Mouse (Mus musculus): Measurements from ENCODE around the gene Smc5. TPM values are rescaled to one million over a fixed set of nuclear protein-coding genes. Genes with fewer than 3 reads are reported as not detected.
A peak's percentile ranks its signal among the peaks of the same experiment; 100 is the strongest.

Smc5 gene
- polyA plus RNA-seq, 1 experiment from 2014 or later = 50.2 TPM

DNA sequence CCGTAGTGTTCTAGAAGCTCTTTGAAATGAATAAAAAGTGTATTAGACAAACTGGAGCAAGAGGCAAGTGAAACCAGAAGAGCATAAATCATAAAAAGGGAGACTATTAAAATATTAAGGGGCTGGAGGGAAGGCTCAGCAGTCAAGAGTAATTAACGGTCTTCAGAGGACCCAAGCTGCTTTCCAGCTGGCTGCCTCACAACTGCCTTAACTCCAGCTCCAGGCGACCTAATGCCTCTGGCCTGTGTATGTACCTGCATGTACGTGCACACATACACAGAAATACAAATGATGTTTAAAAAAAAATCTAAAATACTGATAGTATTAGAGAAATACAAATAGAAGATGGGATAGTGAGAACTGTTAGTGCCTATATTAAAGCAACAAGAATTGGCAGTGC is 89.6 kb downstream of the Smc5 start:
- Histone ChIP-seq H3K9me3 (no peaks in the 10 kb centered on the region), H3K4me1 (no peaks in the 10 kb centered on the region), H3K27me3 (replicated peaks; ENCODE audit: low read depth, poor library complexity, severe bottlenecking) (no peaks in the 10 kb centered on the region), H3K36me3 (replicated peaks) (peaks cover 26% of the 10 kb centered on the region), H3K27ac (replicated peaks) (no peak overlapping the region), H3K4me3 (no peak overlapping the region)
- 93% methylated on average over 4 of the region's 4 CpGs for WGBS
- DNase-seq (ENCODE audit: low spot score) = no peak

DNA sequence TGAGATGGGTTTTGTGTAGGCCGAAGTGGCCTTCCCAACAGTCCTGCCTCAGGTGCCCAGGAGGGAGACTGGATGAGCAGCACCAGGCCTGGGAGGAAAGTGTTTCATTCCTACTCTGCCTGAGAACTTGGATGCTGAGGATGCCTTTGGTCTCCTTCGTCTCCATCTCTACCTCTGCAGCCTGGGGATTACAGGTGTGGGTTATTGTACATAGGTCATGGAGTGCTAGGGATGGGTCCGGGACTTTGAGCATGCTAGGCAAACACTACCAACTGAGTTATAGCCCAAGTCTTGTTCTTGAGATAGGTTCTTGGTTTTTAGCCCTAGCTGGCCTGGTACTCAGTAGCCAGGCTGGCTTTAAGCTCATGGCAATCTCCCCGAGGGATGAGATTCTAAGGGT is 90.2 kb downstream of the Smc5 start:
- DNase-seq (ENCODE audit: low spot score) = no peak
- H3K27ac ChIP-seq (replicated peaks) = no peak overlapping the region

DNA sequence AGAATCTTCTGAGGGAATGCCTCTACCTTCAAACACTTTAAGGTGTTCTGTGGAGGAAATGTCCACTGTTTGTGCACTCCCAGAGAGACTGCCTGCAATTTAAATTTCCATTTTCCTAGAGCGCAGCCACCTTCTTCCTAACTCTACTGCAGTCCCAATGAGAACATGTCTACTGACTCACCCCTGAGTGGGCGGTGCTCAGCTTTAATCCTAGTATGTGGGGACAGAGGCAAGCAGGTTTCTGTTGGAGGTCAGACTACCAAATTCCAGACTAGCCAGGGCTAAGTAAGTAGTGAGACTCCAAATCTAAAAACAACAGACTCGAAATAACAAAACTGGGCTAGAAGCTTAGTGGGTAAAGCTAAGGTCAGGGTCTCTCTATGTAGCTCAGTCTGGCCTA is 95.2 kb downstream of the Smc5 start:
- DNase-seq (ENCODE audit: low spot score) = no peak
- Histone ChIP-seq H3K9me3 (no peaks in the 10 kb centered on the region), H3K27me3 (replicated peaks; ENCODE audit: low read depth, poor library complexity, severe bottlenecking) (no peaks in the 10 kb centered on the region), H3K4me3 (no peak overlapping the region), H3K4me1 (0 out of 2 replicates have a peak, but pooled peaks cover 5% of the 10 kb centered on the region), H3K36me3 (replicated peaks) (peaks cover 5% of the 10 kb centered on the region; the same call in 1 of the 2 replicates), H3K27ac (replicated peaks) (no peak overlapping the region)
- 89% methylated on average over 3 of the region's 3 CpGs for WGBS

More for the DNA sequence above, 90.2 kb downstream of the Smc5 start:
- 90% methylated on average over 4 of the region's 4 CpGs for WGBS
- H3K36me3 ChIP-seq (replicated peaks) = peaks cover 26% of the 10 kb centered on the region
- no peaks in the 10 kb centered on the region for H3K27me3 ChIP-seq (replicated peaks; ENCODE audit: low read depth, poor library complexity, severe bottlenecking)
- no peaks in the 10 kb centered on the region for H3K4me1 ChIP-seq
- H3K9me3 ChIP-seq = no peaks in the 10 kb centered on the region
- H3K4me3 ChIP-seq = no peak overlapping the region

DNA sequence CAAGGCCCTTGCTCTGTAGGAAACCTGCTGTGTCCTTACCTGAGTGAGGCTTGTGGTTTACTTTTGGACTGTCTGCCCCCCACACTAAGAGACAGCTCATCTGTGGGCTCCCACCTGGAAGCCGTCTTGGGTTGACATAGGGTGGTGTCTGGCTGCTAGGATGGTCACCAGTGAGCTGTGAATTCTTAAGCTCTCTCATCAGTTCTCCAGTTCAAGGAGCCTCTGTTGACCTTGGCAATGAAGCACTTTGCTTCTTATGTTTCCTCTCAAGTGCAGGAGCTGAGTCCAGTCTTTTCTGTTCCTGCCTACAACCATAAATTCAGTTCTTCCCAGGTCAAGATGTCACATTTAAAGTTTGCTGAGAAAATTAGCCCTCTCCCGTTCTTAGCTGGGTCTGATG is 98.2 kb downstream of the Smc5 start:
- Histone ChIP-seq H3K4me1 (0 out of 2 replicates have a peak, but pooled peaks cover 5% of the 10 kb centered on the region), H3K27ac (replicated peaks) (no peak overlapping the region), H3K27me3 (replicated peaks; ENCODE audit: low read depth, poor library complexity, severe bottlenecking) (no peaks in the 10 kb centered on the region), H3K36me3 (replicated peaks) (no peaks in the 10 kb centered on the region), H3K4me3 (no peak overlapping the region), H3K9me3 (no peaks in the 10 kb centered on the region)
- 71% methylated on average over 2 of the region's 2 CpGs for WGBS
- no peak for DNase-seq (ENCODE audit: low spot score)

DNA sequence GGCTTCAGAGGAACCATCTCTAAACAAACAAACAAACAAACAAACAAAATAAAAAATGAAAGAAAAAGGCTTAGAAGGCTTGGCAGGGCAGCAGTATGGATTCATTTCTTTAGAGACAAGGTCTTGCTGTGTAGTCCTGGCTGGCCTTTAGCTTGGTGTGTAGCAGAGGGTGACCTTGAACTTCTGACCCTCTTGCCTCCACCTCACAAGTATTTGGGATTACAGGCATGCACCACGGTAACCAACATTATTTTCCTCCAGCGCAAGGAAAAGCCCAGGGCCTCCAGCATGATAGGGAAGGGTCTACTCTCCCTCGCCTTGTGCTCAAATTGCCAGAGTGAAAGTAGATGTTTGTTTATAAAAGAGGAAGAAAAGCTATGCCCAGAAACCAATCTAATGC is 98.6 kb downstream of the Smc5 start:
- DNase-seq (ENCODE audit: low spot score) = no peak
- Histone ChIP-seq H3K27me3 (replicated peaks; ENCODE audit: low read depth, poor library complexity, severe bottlenecking) (no peaks in the 10 kb centered on the region), H3K36me3 (replicated peaks) (no peaks in the 10 kb centered on the region), H3K4me1 (0 out of 2 replicates have a peak, but pooled peaks cover 5% of the 10 kb centered on the region), H3K27ac (replicated peaks) (no peak overlapping the region), H3K4me3 (no peak overlapping the region), H3K9me3 (no peaks in the 10 kb centered on the region)
- 79% methylated on average over 3 of the region's 3 CpGs for WGBS

DNA sequence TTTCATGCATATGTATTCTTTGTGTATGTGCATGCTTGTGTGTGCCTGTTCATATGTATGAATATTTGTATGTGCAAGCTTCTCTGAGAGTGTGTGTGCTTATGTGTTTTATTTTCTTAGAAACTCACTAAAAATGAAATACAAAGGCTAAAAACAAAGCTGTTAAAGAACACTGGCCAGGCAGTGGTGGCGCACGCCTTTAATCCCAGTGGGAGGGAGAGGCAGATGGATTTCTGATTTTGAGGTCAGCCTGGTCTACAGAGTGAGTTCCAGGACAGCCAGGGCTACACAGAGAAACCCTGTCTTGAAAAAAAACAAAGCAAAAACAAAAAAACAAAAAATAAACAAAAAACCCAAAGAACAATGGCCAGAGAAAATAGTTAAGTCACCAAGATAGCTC is 102.6 kb downstream of the Smc5 start:
- H3K4me3 ChIP-seq = no peak overlapping the region
- DNase-seq (ENCODE audit: low spot score) = no peak
- no peaks in the 10 kb centered on the region for H3K9me3 ChIP-seq
- no peaks in the 10 kb centered on the region for H3K27me3 ChIP-seq (replicated peaks; ENCODE audit: low read depth, poor library complexity, severe bottlenecking)
- H3K4me1 ChIP-seq = no peaks in the 10 kb centered on the region
- WGBS = 87% methylated on average over 2 of the region's 2 CpGs
- H3K27ac ChIP-seq (replicated peaks) = no peak overlapping the region
- no peaks in the 10 kb centered on the region for H3K36me3 ChIP-seq (replicated peaks)

DNA sequence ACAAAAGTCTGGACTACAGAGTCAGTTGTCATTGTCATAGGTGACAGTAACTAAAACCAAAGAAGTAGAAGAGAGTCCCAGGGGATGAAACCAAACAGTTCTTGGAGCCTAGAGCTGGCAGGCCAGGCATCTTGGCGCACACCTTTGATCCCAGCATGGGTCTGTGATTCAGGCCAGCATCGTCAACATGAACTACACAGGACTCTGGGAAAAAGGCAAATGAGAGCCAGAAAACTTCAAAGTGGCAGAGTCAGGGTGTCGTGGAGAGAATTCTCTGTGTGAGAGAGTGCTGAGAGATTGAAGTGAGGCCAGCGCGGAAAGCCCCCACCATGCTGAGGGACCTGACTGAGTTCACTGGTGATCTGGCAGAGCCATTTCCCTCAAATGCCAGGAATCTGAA is 103.2 kb downstream of the Smc5 start:
- Histone ChIP-seq H3K4me3 (no peak overlapping the region), H3K36me3 (replicated peaks) (no peaks in the 10 kb centered on the region), H3K27ac (replicated peaks) (no peak overlapping the region), H3K9me3 (no peaks in the 10 kb centered on the region), H3K27me3 (replicated peaks; ENCODE audit: low read depth, poor library complexity, severe bottlenecking) (no peaks in the 10 kb centered on the region), H3K4me1 (no peaks in the 10 kb centered on the region)
- DNase-seq (ENCODE audit: low spot score) = no peak
- WGBS = 89% methylated on average over 5 of the region's 5 CpGs

DNA sequence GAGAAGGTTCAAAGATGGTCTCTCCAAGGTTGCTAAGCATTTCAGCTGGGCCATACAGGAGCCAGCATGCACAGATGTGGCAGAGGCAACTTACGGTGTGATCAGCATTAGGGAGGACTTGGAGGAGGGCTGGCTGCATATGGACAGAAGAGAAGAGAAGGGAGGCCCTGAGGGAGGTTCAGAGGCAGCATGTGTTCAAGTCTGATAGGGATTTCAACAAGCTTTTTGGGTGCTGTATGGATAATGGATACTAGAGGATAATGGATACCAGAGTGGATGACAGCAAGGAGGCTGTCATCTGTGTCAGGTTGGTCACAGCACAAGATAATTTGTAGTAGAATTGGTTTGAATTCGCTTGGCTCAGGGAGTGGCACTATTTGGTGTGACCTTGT is 104.0 kb downstream of the Smc5 start:
- Histone ChIP-seq H3K9me3 (no peaks in the 10 kb centered on the region), H3K27ac (replicated peaks) (no peak overlapping the region)

DNA sequence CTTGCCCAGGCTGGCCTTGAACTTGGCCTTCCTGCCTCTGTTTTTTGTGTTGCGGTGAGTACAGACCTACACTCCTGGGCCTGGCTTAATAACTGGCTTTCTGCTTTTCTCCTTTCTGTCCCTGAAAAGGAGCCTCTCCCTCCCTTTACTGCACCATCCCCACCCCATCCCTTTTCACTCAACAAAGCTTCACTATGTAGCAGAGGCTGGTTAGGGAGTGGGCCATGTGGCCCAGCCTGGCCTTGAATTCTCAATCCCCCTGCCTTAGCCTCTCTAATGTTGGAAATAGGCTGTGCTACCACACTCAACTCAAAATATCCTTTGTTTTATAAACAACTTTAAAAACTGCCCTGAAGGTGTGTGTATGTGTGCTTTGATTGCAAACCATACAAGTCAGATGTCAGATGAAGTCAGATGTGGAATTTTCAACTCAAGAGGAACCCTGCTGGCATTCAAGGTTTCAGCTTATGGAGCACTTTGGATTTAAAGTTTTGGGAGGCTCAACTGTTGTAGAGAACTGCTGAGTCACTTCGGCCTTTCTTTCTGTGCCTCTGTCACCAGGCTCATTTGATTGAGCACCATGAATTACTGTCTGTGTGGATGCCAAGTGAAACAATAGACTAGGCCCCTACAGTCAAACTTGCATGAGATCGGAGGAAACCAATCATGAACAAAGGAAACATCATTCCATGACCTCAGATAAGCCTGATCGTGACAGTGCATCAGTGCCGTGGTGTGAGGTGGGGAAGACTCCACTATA is 104.6 kb downstream of the Smc5 start:
- H3K27me3 ChIP-seq (replicated peaks; ENCODE audit: low read depth, poor library complexity, severe bottlenecking) = no peaks in the 10 kb centered on the region
- DNase-seq (ENCODE audit: low spot score) = no peak
- no peaks in the 10 kb centered on the region for H3K4me1 ChIP-seq
- no peaks in the 10 kb centered on the region for H3K36me3 ChIP-seq (replicated peaks)
- H3K4me3 ChIP-seq = no peak overlapping the region
- 92% methylated on average over 5 of the region's 5 CpGs for WGBS
- no peak overlapping the region for H3K27ac ChIP-seq (replicated peaks)
- no peaks in the 10 kb centered on the region for H3K9me3 ChIP-seq

More for the DNA sequence above, 104.0 kb downstream of the Smc5 start:
- Histone ChIP-seq H3K36me3 (replicated peaks) (no peaks in the 10 kb centered on the region), H3K27me3 (replicated peaks; ENCODE audit: low read depth, poor library complexity, severe bottlenecking) (no peaks in the 10 kb centered on the region), H3K4me1 (no peaks in the 10 kb centered on the region), H3K4me3 (no peak overlapping the region)
- WGBS = 87% methylated on average over 2 of the region's 2 CpGs
- DNase-seq (ENCODE audit: low spot score) = no peak

DNA sequence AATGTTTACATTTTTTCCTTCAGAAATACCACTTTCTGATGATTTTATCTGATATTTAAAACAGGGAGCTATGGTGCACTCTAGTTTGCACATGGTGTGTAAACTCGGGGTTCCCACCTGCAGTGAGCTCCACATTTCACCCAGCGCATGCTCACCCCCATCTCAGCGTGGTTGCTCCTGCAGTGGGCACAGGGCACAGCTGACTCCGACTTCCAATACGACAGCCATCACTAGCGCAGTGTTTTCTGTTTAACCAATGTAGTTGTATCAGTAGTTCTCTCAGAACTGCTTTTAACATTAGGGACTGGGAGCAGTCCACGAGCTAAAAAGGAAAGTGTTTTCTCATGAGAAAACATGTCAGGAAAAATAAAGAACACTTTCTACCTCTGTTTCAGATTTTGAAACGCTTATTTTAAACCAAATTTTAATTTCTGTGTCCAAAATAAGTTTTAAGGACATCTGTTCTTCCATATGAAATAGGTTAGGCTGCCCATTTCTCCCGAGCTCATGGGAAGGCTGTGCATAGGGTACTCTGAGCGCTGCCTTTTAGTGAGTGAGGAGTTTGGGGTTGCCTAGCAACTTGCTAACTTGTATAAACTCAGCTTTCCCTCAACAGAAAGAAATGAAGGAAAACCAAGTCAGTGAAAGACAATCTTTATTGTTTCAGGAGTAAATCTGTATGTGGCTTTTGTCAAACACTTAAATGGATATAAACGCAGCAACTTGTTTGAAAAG is 107.0 kb downstream of the Smc5 start:
- H3K9me3 ChIP-seq = no peaks in the 10 kb centered on the region
- H3K4me3 ChIP-seq = no peak overlapping the region
- H3K27me3 ChIP-seq (replicated peaks; ENCODE audit: low read depth, poor library complexity, severe bottlenecking) = no peaks in the 10 kb centered on the region
- 81% methylated on average over 11 of the region's 11 CpGs for WGBS
- peaks cover 18% of the 10 kb centered on the region for H3K4me1 ChIP-seq
- no peak for DNase-seq (ENCODE audit: low spot score)
- H3K27ac ChIP-seq (replicated peaks) = no peak overlapping the region
- no peaks in the 10 kb centered on the region for H3K36me3 ChIP-seq (replicated peaks)

DNA sequence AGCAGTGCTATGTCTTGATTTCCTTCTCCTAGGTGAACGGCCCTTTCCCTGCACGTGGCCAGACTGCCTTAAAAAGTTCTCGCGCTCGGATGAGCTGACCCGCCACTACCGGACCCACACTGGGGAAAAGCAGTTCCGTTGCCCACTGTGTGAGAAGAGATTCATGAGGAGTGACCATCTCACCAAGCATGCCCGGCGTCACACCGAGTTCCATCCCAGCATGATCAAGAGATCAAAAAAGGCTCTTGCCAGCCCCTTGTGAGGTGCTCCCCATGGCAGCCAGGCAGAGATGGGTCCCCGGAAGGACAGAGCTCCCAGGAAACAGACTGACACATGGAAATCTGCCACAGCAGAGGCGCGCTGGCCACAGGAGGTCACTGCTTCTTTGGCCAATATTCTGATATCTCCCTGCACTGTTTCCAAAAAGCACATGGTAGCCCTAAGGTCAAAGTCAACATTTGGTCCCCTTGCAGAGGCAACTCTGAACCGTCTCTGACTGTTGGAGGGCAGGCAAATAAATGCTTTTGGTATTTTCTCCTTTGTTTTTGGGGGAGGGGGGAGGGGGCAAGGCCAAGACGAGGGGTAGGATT is 109.0 kb downstream of the Smc5 start:
- Histone ChIP-seq H3K4me3 (no peak overlapping the region), H3K9me3 (no peaks in the 10 kb centered on the region), H3K27ac (replicated peaks) (no peak overlapping the region), H3K4me1 (peaks cover 18% of the 10 kb centered on the region), H3K36me3 (replicated peaks) (no peaks in the 10 kb centered on the region), H3K27me3 (replicated peaks; ENCODE audit: low read depth, poor library complexity, severe bottlenecking) (no peaks in the 10 kb centered on the region)
- no peak for DNase-seq (ENCODE audit: low spot score)
- WGBS = 87% methylated on average over 16 of the region's 16 CpGs

DNA sequence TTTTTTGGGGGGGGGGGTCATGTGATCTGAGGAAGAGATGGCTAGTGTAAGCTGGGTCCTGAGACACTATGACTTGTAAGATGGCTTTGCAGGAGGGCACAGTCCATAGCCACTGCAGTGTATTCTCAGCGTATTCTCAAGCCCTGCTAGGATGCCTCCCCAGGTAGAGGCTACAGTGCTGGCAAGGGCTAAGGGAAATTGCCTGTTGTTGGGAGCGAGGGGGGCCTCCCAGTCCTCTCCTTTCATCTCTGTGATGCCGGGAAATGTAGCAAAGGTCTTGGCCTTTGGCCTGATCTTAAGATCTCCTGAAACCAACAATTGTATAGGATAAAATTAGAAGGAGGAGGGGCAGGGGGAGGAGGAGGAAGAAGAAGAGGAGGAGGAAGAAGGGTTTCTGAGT is 110.3 kb downstream of the Smc5 start:
- no peak for DNase-seq (ENCODE audit: low spot score)
- Histone ChIP-seq H3K9me3 (no peaks in the 10 kb centered on the region), H3K27ac (replicated peaks) (no peak overlapping the region), H3K4me3 (no peak overlapping the region), H3K4me1 (peaks cover 18% of the 10 kb centered on the region), H3K36me3 (replicated peaks) (no peaks in the 10 kb centered on the region), H3K27me3 (replicated peaks; ENCODE audit: low read depth, poor library complexity, severe bottlenecking) (no peaks in the 10 kb centered on the region)
- WGBS = 38% methylated on average over 3 of the region's 3 CpGs

DNA sequence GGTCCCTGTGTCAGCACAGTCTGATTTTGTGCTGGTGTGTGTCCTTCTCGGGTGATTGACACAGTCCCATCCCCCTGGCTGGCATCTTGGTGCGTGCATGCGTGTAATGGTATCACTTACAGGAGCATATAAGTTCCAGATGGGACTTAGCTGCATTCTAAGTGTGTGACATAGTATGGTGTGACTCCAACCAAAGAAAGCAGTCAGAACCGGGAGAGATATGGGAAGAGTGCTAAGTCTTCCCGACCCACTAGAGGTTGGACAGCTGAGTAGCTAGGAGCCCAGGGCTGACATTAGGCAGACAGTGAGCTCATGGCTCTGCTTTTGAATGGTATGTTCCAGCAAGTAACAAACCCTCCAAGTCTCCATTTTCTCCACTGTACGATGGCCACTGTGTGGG is 110.8 kb downstream of the Smc5 start:
- Histone ChIP-seq H3K9me3 (no peaks in the 10 kb centered on the region), H3K36me3 (replicated peaks) (no peaks in the 10 kb centered on the region), H3K27ac (replicated peaks) (no peak overlapping the region), H3K27me3 (replicated peaks; ENCODE audit: low read depth, poor library complexity, severe bottlenecking) (no peaks in the 10 kb centered on the region), H3K4me1 (peaks cover 18% of the 10 kb centered on the region), H3K4me3 (no peak overlapping the region)
- peak; percentile 32 for DNase-seq (ENCODE audit: low spot score)
- 62% methylated on average over 6 of the region's 6 CpGs for WGBS
